Mouse (Mus musculus): ENCODE measurements around the gene Ctnnbl1. TPM values are rescaled to one million over a fixed set of nuclear protein-coding genes. Genes with fewer than 3 reads are reported as not detected.

Ctnnbl1 gene
- polyA plus RNA-seq, 1 experiment from 2014 or later = 50.5 TPM

GRCm38 (mm10) chr2:157755771-157756170 lies 18.6 kb downstream of the Ctnnbl1 start:
- H3K4me1 ChIP-seq (replicated peaks; ENCODE audit: control insufficient read depth, insufficient read depth, low read length) = no peaks in the 10 kb centered on the region; the same call in 1 of the 2 replicates
- H3K4me2 ChIP-seq (ENCODE audit: low read length) = no peak overlapping the region
- no peak overlapping the region for H3K27ac ChIP-seq (ENCODE audit: low read depth)
- 66% methylated on average over 7 of the region's 7 CpGs for WGBS
- DNase-seq (ENCODE audit: low spot score) (no peak), ATAC-seq (replicated peaks; ENCODE audit: low FRiP score, low TSS enrichment, low read depth) (no peak)
- H3K27me3 ChIP-seq (replicated peaks; ENCODE audit: control insufficient read depth, insufficient read depth, low read length) = no peaks in the 10 kb centered on the region
- no peaks in the 10 kb centered on the region for H3K9me3 ChIP-seq (ENCODE audit: control insufficient read depth, low read length)
- no peak overlapping the region for H3K9ac ChIP-seq (ENCODE audit: low read length)
- H3K4me3 ChIP-seq (ENCODE audit: low read depth, low read length) = no peak overlapping the region
- no peaks in the 10 kb centered on the region for H3K36me3 ChIP-seq (ENCODE audit: control insufficient read depth, insufficient read depth, low read length)

GRCm38 (mm10) chr2:157756193-157756592 lies 19.0 kb downstream of the Ctnnbl1 start:
- DNase-seq (ENCODE audit: low spot score) = no peak
- no peak overlapping the region for H3K4me3 ChIP-seq (ENCODE audit: low read depth, low read length)
- H3K4me1 ChIP-seq (replicated peaks; ENCODE audit: control insufficient read depth, insufficient read depth, low read length) = no peaks in the 10 kb centered on the region
- ATAC-seq (replicated peaks; ENCODE audit: low FRiP score, low TSS enrichment, low read depth) = no peak
- no peak overlapping the region for H3K9ac ChIP-seq (ENCODE audit: low read length)
- no peaks in the 10 kb centered on the region for H3K36me3 ChIP-seq (ENCODE audit: control insufficient read depth, insufficient read depth, low read length)
- 76% methylated on average over 7 of the region's 7 CpGs for WGBS
- no peaks in the 10 kb centered on the region for H3K27me3 ChIP-seq (replicated peaks; ENCODE audit: control insufficient read depth, insufficient read depth, low read length)
- H3K9me3 ChIP-seq (ENCODE audit: control insufficient read depth, low read length) = no peaks in the 10 kb centered on the region
- H3K27ac ChIP-seq (ENCODE audit: low read depth) = no peak overlapping the region
- no peak overlapping the region for H3K4me2 ChIP-seq (ENCODE audit: low read length)

- Histone ChIP-seq H3K4me3 (ENCODE audit: low read depth, low read length) (no peak overlapping the region), H3K9ac (ENCODE audit: low read length) (no peak overlapping the region), H3K27ac (ENCODE audit: low read depth) (no peak overlapping the region), H3K36me3 (ENCODE audit: control insufficient read depth, insufficient read depth, low read length) (no peaks in the 10 kb centered on the region), H3K4me1 (replicated peaks; ENCODE audit: control insufficient read depth, insufficient read depth, low read length) (no peaks in the 10 kb centered on the region), H3K9me3 (ENCODE audit: control insufficient read depth, low read length) (no peaks in the 10 kb centered on the region), H3K27me3 (replicated peaks; ENCODE audit: control insufficient read depth, insufficient read depth, low read length) (no peaks in the 10 kb centered on the region), H3K4me2 (ENCODE audit: low read length) (no peak overlapping the region)
- ATAC-seq (replicated peaks; ENCODE audit: low FRiP score, low TSS enrichment, low read depth) = no peak
- DNase-seq (ENCODE audit: low spot score) = no peak
- 83% methylated on average over 5 of the region's 5 CpGs for WGBS
These were observed 21.2 kb downstream of the Ctnnbl1 start for GRCm38 (mm10) chr2:157758395-157758794.

- Histone ChIP-seq H3K9me3 (ENCODE audit: control insufficient read depth, low read length) (no peaks in the 10 kb centered on the region), H3K36me3 (ENCODE audit: control insufficient read depth, insufficient read depth, low read length) (no peaks in the 10 kb centered on the region), H3K9ac (ENCODE audit: low read length) (no peak overlapping the region), H3K4me3 (ENCODE audit: low read depth, low read length) (no peak overlapping the region), H3K27me3 (replicated peaks; ENCODE audit: control insufficient read depth, insufficient read depth, low read length) (no peaks in the 10 kb centered on the region), H3K4me2 (ENCODE audit: low read length) (no peak overlapping the region), H3K27ac (ENCODE audit: low read depth) (no peak overlapping the region), H3K4me1 (replicated peaks; ENCODE audit: control insufficient read depth, insufficient read depth, low read length) (no peaks in the 10 kb centered on the region)
- WGBS = 84% methylated on average over 6 of the region's 6 CpGs
- ATAC-seq (replicated peaks; ENCODE audit: low FRiP score, low TSS enrichment, low read depth) (no peak), DNase-seq (ENCODE audit: low spot score) (no peak)
These were observed 22.5 kb downstream of the Ctnnbl1 start for GRCm38 (mm10) chr2:157759717-157760116.

- 79% methylated on average over 4 of the region's 4 CpGs for WGBS
- Histone ChIP-seq H3K27ac (ENCODE audit: low read depth) (no peak overlapping the region), H3K9ac (ENCODE audit: low read length) (no peak overlapping the region), H3K4me1 (replicated peaks; ENCODE audit: control insufficient read depth, insufficient read depth, low read length) (no peaks in the 10 kb centered on the region), H3K36me3 (ENCODE audit: control insufficient read depth, insufficient read depth, low read length) (no peaks in the 10 kb centered on the region), H3K4me2 (ENCODE audit: low read length) (no peak overlapping the region), H3K27me3 (replicated peaks; ENCODE audit: control insufficient read depth, insufficient read depth, low read length) (no peaks in the 10 kb centered on the region), H3K9me3 (ENCODE audit: control insufficient read depth, low read length) (no peaks in the 10 kb centered on the region), H3K4me3 (ENCODE audit: low read depth, low read length) (no peak overlapping the region)
- no peak for DNase-seq (ENCODE audit: low spot score)
- ATAC-seq (replicated peaks; ENCODE audit: low FRiP score, low TSS enrichment, low read depth) = no peak
These were observed 25.7 kb downstream of the Ctnnbl1 start for GRCm38 (mm10) chr2:157762903-157763302.

- H3K27ac ChIP-seq (ENCODE audit: low read depth) = no peak overlapping the region
- 84% methylated on average over 7 of the region's 7 CpGs for WGBS
- H3K36me3 ChIP-seq (ENCODE audit: control insufficient read depth, insufficient read depth, low read length) = no peaks in the 10 kb centered on the region
- DNase-seq (ENCODE audit: low spot score) (no peak), ATAC-seq (replicated peaks; ENCODE audit: low FRiP score, low TSS enrichment, low read depth) (no peak)
- H3K4me3 ChIP-seq (ENCODE audit: low read depth, low read length) = no peak overlapping the region
- no peaks in the 10 kb centered on the region for H3K27me3 ChIP-seq (replicated peaks; ENCODE audit: control insufficient read depth, insufficient read depth, low read length)
- H3K4me2 ChIP-seq (ENCODE audit: low read length) = no peak overlapping the region
- H3K4me1 ChIP-seq (replicated peaks; ENCODE audit: control insufficient read depth, insufficient read depth, low read length) = peaks cover 8% of the 10 kb centered on the region; the same call in 1 of the 2 replicates
- no peaks in the 10 kb centered on the region for H3K9me3 ChIP-seq (ENCODE audit: control insufficient read depth, low read length)
- H3K9ac ChIP-seq (ENCODE audit: low read length) = no peak overlapping the region
These were observed 29.4 kb downstream of the Ctnnbl1 start for GRCm38 (mm10) chr2:157766591-157766990.

GRCm38 (mm10) chr2:157768682-157769429 lies 31.7 kb downstream of the Ctnnbl1 start:
- no peak overlapping the region for H3K9ac ChIP-seq (ENCODE audit: low read length)
- H3K27me3 ChIP-seq (replicated peaks; ENCODE audit: control insufficient read depth, insufficient read depth, low read length) = no peaks in the 10 kb centered on the region
- no peak for DNase-seq (ENCODE audit: low spot score)
- peaks cover 8% of the 10 kb centered on the region; the same call in 1 of the 2 replicates for H3K4me1 ChIP-seq (replicated peaks; ENCODE audit: control insufficient read depth, insufficient read depth, low read length)
- no peaks in the 10 kb centered on the region for H3K9me3 ChIP-seq (ENCODE audit: control insufficient read depth, low read length)
- no peak overlapping the region for H3K4me3 ChIP-seq (ENCODE audit: low read depth, low read length)
- H3K27ac ChIP-seq (ENCODE audit: low read depth) = no peak overlapping the region
- no peaks in the 10 kb centered on the region for H3K36me3 ChIP-seq (ENCODE audit: control insufficient read depth, insufficient read depth, low read length)
- no peak for ATAC-seq (replicated peaks; ENCODE audit: low FRiP score, low TSS enrichment, low read depth)
- no peak overlapping the region for H3K4me2 ChIP-seq (ENCODE audit: low read length)
- WGBS = 36% methylated on average over 10 of the region's 10 CpGs

- ATAC-seq (replicated peaks; ENCODE audit: low FRiP score, low TSS enrichment, low read depth) (no peak), DNase-seq (ENCODE audit: low spot score) (no peak)
- WGBS = 80% methylated on average over 3 of the region's 3 CpGs
- no peaks in the 10 kb centered on the region for H3K27me3 ChIP-seq (replicated peaks; ENCODE audit: control insufficient read depth, insufficient read depth, low read length)
- peaks cover 8% of the 10 kb centered on the region; the same call in 1 of the 2 replicates for H3K4me1 ChIP-seq (replicated peaks; ENCODE audit: control insufficient read depth, insufficient read depth, low read length)
- H3K27ac ChIP-seq (ENCODE audit: low read depth) = no peak overlapping the region
- H3K4me3 ChIP-seq (ENCODE audit: low read depth, low read length) = no peak overlapping the region
- H3K9ac ChIP-seq (ENCODE audit: low read length) = no peak overlapping the region
- peaks cover 5% of the 10 kb centered on the region; the same call in 1 of the 2 replicates for H3K36me3 ChIP-seq (ENCODE audit: control insufficient read depth, insufficient read depth, low read length)
- no peak overlapping the region for H3K4me2 ChIP-seq (ENCODE audit: low read length)
- no peaks in the 10 kb centered on the region for H3K9me3 ChIP-seq (ENCODE audit: control insufficient read depth, low read length)
These were observed 33.6 kb downstream of the Ctnnbl1 start for GRCm38 (mm10) chr2:157770761-157771160.

GRCm38 (mm10) chr2:157773661-157774060 lies 36.5 kb downstream of the Ctnnbl1 start:
- H3K27me3 ChIP-seq (replicated peaks; ENCODE audit: control insufficient read depth, insufficient read depth, low read length) = no peaks in the 10 kb centered on the region
- DNase-seq (ENCODE audit: low spot score) (no peak), ATAC-seq (replicated peaks; ENCODE audit: low FRiP score, low TSS enrichment, low read depth) (no peak)
- no peak overlapping the region for H3K27ac ChIP-seq (ENCODE audit: low read depth)
- 94% methylated on average over 1 of the region's 1 CpGs for WGBS
- H3K36me3 ChIP-seq (ENCODE audit: control insufficient read depth, insufficient read depth, low read length) = peaks cover 5% of the 10 kb centered on the region; the same call in 1 of the 2 replicates
- H3K4me3 ChIP-seq (ENCODE audit: low read depth, low read length) = no peak overlapping the region
- no peak overlapping the region for H3K9ac ChIP-seq (ENCODE audit: low read length)
- no peak overlapping the region for H3K4me2 ChIP-seq (ENCODE audit: low read length)
- no peaks in the 10 kb centered on the region for H3K9me3 ChIP-seq (ENCODE audit: control insufficient read depth, low read length)
- H3K4me1 ChIP-seq (replicated peaks; ENCODE audit: control insufficient read depth, insufficient read depth, low read length) = peaks cover 4% of the 10 kb centered on the region; the same call in 1 of the 2 replicates
